Comparison of ENCODE assay signal across 30 mouse cellular contexts in the genomic region with DNA sequence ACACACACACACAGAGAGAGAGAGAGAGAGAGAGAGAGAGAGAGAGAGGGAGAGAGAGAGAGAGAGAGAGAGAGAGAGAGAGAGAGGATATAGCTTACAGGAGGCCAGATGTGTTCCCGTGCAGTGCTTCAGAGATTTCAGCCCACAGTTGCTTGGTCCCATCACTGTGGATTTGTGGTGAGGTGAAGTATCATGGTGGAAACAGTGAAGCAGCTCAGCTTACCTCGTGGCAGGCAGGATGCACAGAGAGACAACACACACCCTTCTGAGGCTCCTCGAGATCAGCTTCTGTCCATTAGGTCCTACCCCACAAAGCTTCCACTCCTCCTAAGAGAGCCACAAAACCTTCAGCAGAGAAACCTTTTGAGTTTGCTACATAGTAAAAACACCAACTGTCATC.
DNase-seq lines count a peak whose midpoint lies in the region; ATAC-seq and TF ChIP-seq lines count a peak whose summit lies in the region.
"Had no signal": no experiment of that assay in that cellular context is flagged by ENCODE, and none has a peak within 500 bp of the region (broad histone marks: within the 10 kb centered on the region; RNA-seq: fewer than 3 reads in every experiment).

No protein-coding gene starts in this region.

- no peaks in the 10 kb centered on the region for H3K27me3 ChIP-seq in embryonic facial prominence, embryonic 14.5 days (replicated peaks; ENCODE audit: control insufficient read depth, insufficient read depth, low read length)
- peaks cover 53% of the 10 kb centered on the region for H3K27me3 ChIP-seq in embryonic facial prominence, embryonic 10.5 days (replicated peaks; ENCODE audit: low read depth, poor library complexity, severe bottlenecking)
- H3K27me3 ChIP-seq: forebrain, embryonic 15.5 days; intestine, embryonic 15.5 days; neural tube, embryonic 12.5 days had no signal

- peaks cover 28% of the 10 kb centered on the region for H3K4me1 ChIP-seq in embryonic facial prominence, embryonic 14.5 days (ENCODE audit: control insufficient read depth, insufficient read depth, low read length)
- H3K4me1 ChIP-seq in embryonic facial prominence, embryonic 10.5 days: peaks cover 38% of the 10 kb centered on the region

- no peak for DNase-seq in embryonic facial prominence, embryonic 14.5 days (ENCODE audit: low spot score)
- DNase-seq in embryonic facial prominence, embryonic 10.5 days (ENCODE audit: low spot score): no peak
- DNase-seq in thymus, postnatal 0 days (ENCODE audit: low spot score): peak; percentile 74
- no peak for DNase-seq in thymus, postnatal 10 days (ENCODE audit: low spot score in 2 of 2)
- peak; percentile 55 for DNase-seq in naive thymus-derived CD4-positive, alpha-beta T cell, adult 2 months (ENCODE audit: low read depth)
- no peak for DNase-seq in left cerebral cortex, adult 2 months (ENCODE audit: extremely low spot score in 1 of 2, low spot score in 2 of 2)
- DNase-seq in MN1 (ENCODE audit: low spot score): no peak
- DNase-seq: adrenal gland, adult 8-10 months; cerebellum, adult 2 months; gastrocnemius, postnatal 25 days; heart, adult 18-20 months; heart, postnatal 14 days; kidney, adult 2 months; kidney, postnatal 36 days; right cerebral cortex, adult 18-20 months; right cerebral cortex, postnatal 4 days had no signal

- no peak overlapping the region for H3K27ac ChIP-seq in embryonic facial prominence, embryonic 14.5 days (replicated peaks; ENCODE audit: low read depth, low read length)
- H3K27ac ChIP-seq in embryonic facial prominence, embryonic 10.5 days (replicated peaks): no peak overlapping the region
- H3K27ac ChIP-seq in left cerebral cortex, adult 2 months: no peak overlapping the region
- H3K27ac ChIP-seq: forebrain, embryonic 15.5 days; heart, embryonic 13.5 days; intestine, embryonic 15.5 days; layer of hippocampus, adult 2 months; limb, embryonic 13.5 days; lung, embryonic 15.5 days; neural tube, embryonic 12.5 days had no signal

- H3K4me2 ChIP-seq in embryonic facial prominence, embryonic 14.5 days (ENCODE audit: low read depth, low read length): no peak overlapping the region
- H3K4me2 ChIP-seq: embryonic facial prominence, embryonic 12.5 days; forebrain, embryonic 15.5 days; heart, embryonic 13.5 days; intestine, embryonic 15.5 days; limb, embryonic 13.5 days; liver, embryonic 11.5 days; lung, embryonic 15.5 days; midbrain, embryonic 11.5 days; neural tube, embryonic 12.5 days had no signal

- no peaks in the 10 kb centered on the region for H3K36me3 ChIP-seq in embryonic facial prominence, embryonic 14.5 days (ENCODE audit: control insufficient read depth, insufficient read depth, low read length)
- H3K36me3 ChIP-seq in embryonic facial prominence, embryonic 10.5 days (replicated peaks): peaks cover 6% of the 10 kb centered on the region; the same call in 1 of the 2 replicates
- H3K36me3 ChIP-seq: embryonic facial prominence, embryonic 12.5 days; forebrain, embryonic 15.5 days; heart, embryonic 13.5 days; hindbrain, embryonic 10.5 days; intestine, embryonic 15.5 days; limb, embryonic 13.5 days; lung, embryonic 15.5 days; neural tube, embryonic 12.5 days had no signal

- no peak for TF ChIP-seq CTCF in left cerebral cortex, adult 2 months (IDR thresholded peaks at IDR 0.05)

- H3K4me3 ChIP-seq in embryonic facial prominence, embryonic 14.5 days (ENCODE audit: low read depth, low read length): no peak overlapping the region
- H3K4me3 ChIP-seq in embryonic facial prominence, embryonic 10.5 days: no peak overlapping the region
- H3K4me3 ChIP-seq in left cerebral cortex, adult 2 months: no peak overlapping the region
- H3K4me3 ChIP-seq: embryonic facial prominence, embryonic 12.5 days; forebrain, embryonic 10.5 days; forebrain, embryonic 15.5 days; heart, embryonic 13.5 days; hindbrain, embryonic 10.5 days; intestine, embryonic 15.5 days; layer of hippocampus, adult 2 months; limb, embryonic 13.5 days; lung, embryonic 15.5 days; neural tube, embryonic 12.5 days had no signal

- peaks cover 12% of the 10 kb centered on the region; the same call in 1 of the 2 replicates for H3K9me3 ChIP-seq in embryonic facial prominence, embryonic 14.5 days (ENCODE audit: control insufficient read depth, low read length)
- H3K9me3 ChIP-seq in embryonic facial prominence, embryonic 10.5 days: peaks cover 10% of the 10 kb centered on the region; the same call in 1 of the 2 replicates
- H3K9me3 ChIP-seq: embryonic facial prominence, embryonic 12.5 days; forebrain, embryonic 15.5 days; intestine, embryonic 15.5 days; neural tube, embryonic 12.5 days had no signal

- ATAC-seq in embryonic facial prominence, embryonic 14.5 days (ENCODE audit: low read depth): no peak
- ATAC-seq: forebrain, embryonic 15.5 days; hindbrain, embryonic 16.5 days; midbrain, embryonic 16.5 days had no signal

- WGBS in embryonic facial prominence, embryonic 14.5 days: 55% methylated on average over 3 of the region's 3 CpGs
- WGBS in embryonic facial prominence, embryonic 10.5 days: 80% methylated on average over 3 of the region's 3 CpGs

- intact Hi-C loops in left cerebral cortex, adult 2 months (cut with DNase I): loop anchor here (5.0 kb wide), 1 partner anchor 102 kb away; no protein-coding TSS in a partner anchor

- H3K9ac ChIP-seq in embryonic facial prominence, embryonic 14.5 days (ENCODE audit: low read depth, low read length): 0 out of 2 replicates have a peak overlapping the region, but pooled peaks have one; percentile 19
- H3K9ac ChIP-seq: embryonic facial prominence, embryonic 12.5 days; forebrain, embryonic 15.5 days; heart, embryonic 13.5 days; intestine, embryonic 15.5 days; limb, embryonic 13.5 days; lung, embryonic 15.5 days; neural tube, embryonic 12.5 days had no signal

Comparison
In these comparisons a context has a peak if more than half of its experiments do, and no peak if none do; other contexts are left out.
1. DNase-seq: peak in thymus, postnatal 0 days (single experiment) and naive thymus-derived CD4-positive, alpha-beta T cell, adult 2 months (single experiment); none in embryonic facial prominence, embryonic 14.5 days (single experiment), embryonic facial prominence, embryonic 10.5 days (single experiment), thymus, postnatal 10 days (0 of 2), left cerebral cortex, adult 2 months (0 of 2) and MN1 (single experiment).